ENCODE assay signal across 10 mouse cellular contexts in genomic region chr7:100950031-100950430, GRCm38 (mm10). TPM values are rescaled to one million over a fixed set of nuclear protein-coding genes. Genes with fewer than 3 reads are reported as not detected.
DNase-seq lines count a peak whose midpoint lies in the region; ATAC-seq and TF ChIP-seq lines count a peak whose summit lies in the region.
"Had no signal": no experiment of that assay in that cellular context is flagged by ENCODE, and none has a peak within 500 bp of the region (broad histone marks: within the 10 kb centered on the region; RNA-seq: fewer than 3 reads in every experiment).

No protein-coding gene starts in this region.

- H3K36me3 ChIP-seq in liver, adult 2 months (ENCODE audit: control insufficient read depth, insufficient read depth, low read length) = no peaks in the 10 kb centered on the region
- no peaks in the 10 kb centered on the region for H3K36me3 ChIP-seq in hindbrain, embryonic 14.5 days (replicated peaks; ENCODE audit: control insufficient read depth, insufficient read depth)
- H3K36me3 ChIP-seq in megakaryocyte, embryonic 14.5 days (replicated peaks; ENCODE audit: low read length) = no peaks in the 10 kb centered on the region

- no peaks in the 10 kb centered on the region for H3K9me3 ChIP-seq in hindbrain, embryonic 14.5 days (ENCODE audit: control insufficient read depth, low read length)
- H3K9me3 ChIP-seq in megakaryocyte, embryonic 14.5 days = no peaks in the 10 kb centered on the region

- no peak overlapping the region for H3K4me3 ChIP-seq in gastrocnemius, adult 2 months
- no peak overlapping the region for H3K4me3 ChIP-seq in liver, adult 2 months (ENCODE audit: insufficient read depth, low read depth, low read length)
- no peak overlapping the region for H3K4me3 ChIP-seq in hindbrain, embryonic 14.5 days (replicated peaks; ENCODE audit: low read length)
- H3K4me3 ChIP-seq in megakaryocyte, embryonic 14.5 days (replicated peaks) = peak overlapping the region; percentile 78
- H3K4me3 ChIP-seq: layer of hippocampus, adult 2 months had no signal

- H3K79me2 ChIP-seq in liver, adult 2 months (ENCODE audit: control insufficient read depth, insufficient read depth, low read length) = no peaks in the 10 kb centered on the region

- no peaks in the 10 kb centered on the region for H3K27me3 ChIP-seq in liver, adult 2 months (ENCODE audit: control insufficient read depth, insufficient read depth, low read length)
- no peaks in the 10 kb centered on the region for H3K27me3 ChIP-seq in hindbrain, embryonic 14.5 days (ENCODE audit: control insufficient read depth, insufficient read depth, low read length)
- H3K27me3 ChIP-seq in megakaryocyte, embryonic 14.5 days (replicated peaks) = peaks cover 41% of the 10 kb centered on the region

- WGBS in liver, adult 2 months = 78% methylated on average over 5 of the region's 5 CpGs
- 63% methylated on average over 5 of the region's 5 CpGs for WGBS in hindbrain, embryonic 14.5 days

- TF ChIP-seq POLR2A in liver, adult 2 months (IDR thresholded peaks at IDR 0.05; ENCODE audit: extremely low read depth, insufficient read depth, low read length) = no peak

- intact Hi-C loops in gastrocnemius, adult 2 months (cut with DNase I) = no loop called here
- intact Hi-C loops in gastrocnemius, postnatal 14 days (cut with DNase I; ENCODE audit: low total_unique reads) = no loop called here

- no peak overlapping the region for H3K9ac ChIP-seq in liver, adult 2 months (ENCODE audit: low read depth, low read length)
- H3K9ac ChIP-seq in hindbrain, embryonic 14.5 days = no peak overlapping the region

- peaks cover 2% of the 10 kb centered on the region; the same call in 1 of the 2 replicates for H3K4me1 ChIP-seq in liver, adult 2 months (ENCODE audit: control insufficient read depth, insufficient read depth, low read length)
- no peaks in the 10 kb centered on the region for H3K4me1 ChIP-seq in hindbrain, embryonic 14.5 days (replicated peaks; ENCODE audit: control insufficient read depth, insufficient read depth, low read length)
- H3K4me1 ChIP-seq in megakaryocyte, embryonic 14.5 days = peaks cover 68% of the 10 kb centered on the region

- peak overlapping the region; percentile 51; the same call in 1 of the 2 replicates for H3K27ac ChIP-seq in gastrocnemius, adult 2 months
- H3K27ac ChIP-seq in liver, adult 2 months (replicated peaks; ENCODE audit: insufficient read depth, low read depth, low read length) = peak overlapping the region; percentile 54
- H3K27ac ChIP-seq in hindbrain, embryonic 14.5 days = peak overlapping the region; percentile 41; the same call in 1 of the 2 replicates
- H3K27ac ChIP-seq: layer of hippocampus, adult 2 months had no signal

- H3K4me2 ChIP-seq in hindbrain, embryonic 14.5 days (replicated peaks) = no peak overlapping the region

- no peak for ATAC-seq in hindbrain, embryonic 14.5 days (ENCODE audit: low FRiP score)

- no peak for DNase-seq in gastrocnemius, adult 2 months
- DNase-seq in gastrocnemius, postnatal 14 days = no peak
- no peak for DNase-seq in liver, adult 2 months (ENCODE audit: extremely low read depth, low read depth, low spot score)
- DNase-seq in liver = no peak
- DNase-seq in hindbrain, embryonic 14.5 days (ENCODE audit: low spot score) = no peak
- DNase-seq in adrenal gland, postnatal 4 days (ENCODE audit: low spot score in 2 of 2) = no peak
- no peak for DNase-seq in gastrocnemius, adult 18-20 months (ENCODE audit: low spot score)
- DNase-seq: B cell, adult 2 months had no signal

- no peak for TF ChIP-seq CTCF in gastrocnemius, adult 2 months (IDR thresholded peaks at IDR 0.05)
- TF ChIP-seq CTCF in liver, adult 2 months (IDR thresholded peaks at IDR 0.05; ENCODE audit: low read depth, low read length) = no peak

RNA-seq across cellular contexts. Expression of gene Arhgef17, which starts 18.1 kb away (rescaled TPM):
- total RNA-seq in gastrocnemius, adult 2 months (2021) = 10 to 100 TPM; 20.9 to 33.3 TPM
- total RNA-seq in gastrocnemius, postnatal 14 days (2021) = 10 to 100 TPM; 21.9 to 25.7 TPM
- 1.2 and 2.1 TPM in 2 replicates for total RNA-seq in liver, adult 2 months (2014; rRNA removed)
- 1.4 and 1.8 TPM in 2 replicates for polyA plus RNA-seq in liver, adult 2 months (2012; rRNA removed)
- polyA plus RNA-seq in hindbrain, embryonic 14.5 days (2014; fragmentation: Nextera tagmentation; extraction: Ambion mirVana) = 15.5 and 19.5 TPM in 2 replicates
- 1.3 TPM in 2 replicates for polyA plus RNA-seq in megakaryocyte, embryonic 14.5 days (2012; ENCODE audit: insufficient read depth, low replicate concordance)
- total RNA-seq in adrenal gland, postnatal 4 days (2021) = 10 to 100 TPM; 73.3 to 79.3 TPM
- total RNA-seq in gastrocnemius, adult 18-20 months (2021) = 10 to 100 TPM; 32.1 to 35.5 TPM

RNA-seq across cellular contexts. Expression of gene P2ry6, which starts 24.4 kb away (rescaled TPM):
- total RNA-seq in gastrocnemius, adult 2 months (2021) = 1 to 10 TPM in 1 of 2 experiments, under 1 TPM in 1; 0.82 to 1.4 TPM
- total RNA-seq in gastrocnemius, postnatal 14 days (2021) = 1 to 10 TPM; 1.6 to 2.1 TPM
- total RNA-seq in liver, adult 2 months (2014; rRNA removed) = 0.92 and 1.5 TPM in 2 replicates
- polyA plus RNA-seq in liver, adult 2 months (2012; rRNA removed) = 1.6 and 4.3 TPM in 2 replicates
- polyA plus RNA-seq in hindbrain, embryonic 14.5 days (2014; fragmentation: Nextera tagmentation; extraction: Ambion mirVana) = 2.6 and 3.5 TPM in 2 replicates
- polyA plus RNA-seq in megakaryocyte, embryonic 14.5 days (2012; ENCODE audit: insufficient read depth, low replicate concordance) = 7.0 and 20.0 TPM in 2 replicates
- 1 to 10 TPM; 6.5 to 7.1 TPM for total RNA-seq in adrenal gland, postnatal 4 days (2021)
- under 1 TPM; 0.59 to 0.90 TPM for total RNA-seq in gastrocnemius, adult 18-20 months (2021)
